Mouse (Mus musculus): ENCODE results near the gene Psg22. TPM values are rescaled to one million over a fixed set of nuclear protein-coding genes. Genes with fewer than 3 reads are reported as not detected.

Gene Psg22
- not detected in 2 replicates for polyA plus RNA-seq (2012; rRNA removed)

DNA sequence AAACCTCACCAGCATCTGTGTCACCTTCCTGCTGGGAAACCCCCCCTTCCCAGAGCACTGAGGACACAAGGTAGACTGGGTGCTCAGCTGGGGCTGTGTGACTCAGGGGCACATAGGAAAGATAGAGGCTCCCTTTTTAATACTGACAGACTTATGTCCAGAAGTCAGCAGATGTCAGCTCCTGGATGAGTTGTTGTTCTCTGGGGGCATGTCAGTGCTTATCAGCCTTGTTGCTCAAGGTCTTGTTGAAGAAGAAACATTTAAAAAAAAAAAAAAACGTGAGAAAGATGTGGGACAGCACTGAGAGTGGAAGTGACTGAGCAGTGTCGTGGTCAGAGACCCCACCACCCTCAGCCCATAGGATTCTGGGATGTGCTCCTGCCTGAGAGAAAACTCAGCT, at the start of gene Psg22:
Psg22 (plus strand) TSS at position 301 of the 400 bp plus-strand sequence.

DNA sequence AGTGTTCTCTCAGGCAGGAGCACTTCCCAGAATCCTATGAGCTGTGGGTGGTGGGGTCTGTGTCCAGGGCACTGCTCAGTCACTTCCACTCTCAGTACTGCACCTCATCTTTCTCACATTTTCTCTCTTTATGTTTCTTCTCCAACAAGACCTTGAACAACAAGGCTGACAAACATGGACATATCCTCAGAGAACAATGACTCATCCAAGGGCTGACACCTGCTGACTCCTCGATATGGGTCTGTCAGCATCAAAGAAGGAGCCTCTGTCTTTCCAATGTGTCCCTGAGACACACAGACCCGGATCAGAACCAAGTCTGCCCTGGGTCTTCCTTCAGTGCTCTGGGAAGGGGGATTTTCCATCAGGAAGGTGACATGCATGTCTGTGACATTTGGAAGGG, 31.8 kb upstream of the Psg22 start, which contains the start of gene Psg20:
Psg20 (minus strand) TSS at position 101 of the 400 bp plus-strand sequence.

Other genes starting within 250 kb of the Psg22 start
- not detected in 2 replicates for gene Psg26, start 233.9 kb upstream of the Psg22 start, polyA plus RNA-seq (2012; rRNA removed)
- gene Psg25, start 185.8 kb upstream of the Psg22 start, polyA plus RNA-seq (2012; rRNA removed): not detected in 2 replicates
- not detected in 2 replicates for gene Psg27, start 150.8 kb upstream of the Psg22 start, polyA plus RNA-seq (2012; rRNA removed)
- gene Psg23, start 101.6 kb upstream of the Psg22 start, polyA plus RNA-seq (2012; rRNA removed): not detected in 2 replicates
- gene Psg21, start 61.4 kb upstream of the Psg22 start, polyA plus RNA-seq (2012; rRNA removed): not detected in 2 replicates
- gene Psg20, start 31.9 kb upstream of the Psg22 start, polyA plus RNA-seq (2012; rRNA removed): not detected in 2 replicates
- gene Psg19, start 80.4 kb downstream of the Psg22 start, polyA plus RNA-seq (2012; rRNA removed): 0.05 TPM in 1 of 2 replicates, not detected in the other
- 0.19 and 0.23 TPM in 2 replicates for gene Psg17, start 103.5 kb downstream of the Psg22 start, polyA plus RNA-seq (2012; rRNA removed)
- gene Mill2, start 121.9 kb downstream of the Psg22 start, polyA plus RNA-seq (2012; rRNA removed): 1.3 and 1.4 TPM in 2 replicates
- 26.6 and 31.5 TPM in 2 replicates for gene Pglyrp1, start 153.2 kb downstream of the Psg22 start, polyA plus RNA-seq (2012; rRNA removed)
- gene Ccdc61, start 192.3 kb downstream of the Psg22 start, polyA plus RNA-seq (2012; rRNA removed): 27.0 and 28.3 TPM in 2 replicates
- 20.2 and 29.7 TPM in 2 replicates for gene Nova2, start 207.8 kb downstream of the Psg22 start, polyA plus RNA-seq (2012; rRNA removed)